Mouse (Mus musculus) hematopoietic multipotent progenitor cell, adult 10-12 weeks (in vitro differentiated cells): ENCODE measurements around the gene Afp. TPM values are rescaled to one million over a fixed set of nuclear protein-coding genes. Genes with fewer than 3 reads are reported as not detected.

Experiments
- polyA plus RNA-seq: library from polyadenylated mRNA; stranded (reverse); fragments of >175 nt; gene quantifications from 2 replicates; pipeline ENCODE4 v1.2.3, GENCODE M21; 2012; ENCODE audit warnings: low replicate concordance

Gene Afp
- polyA plus RNA-seq: 0.13 TPM in 1 of 2 replicates, not detected in the other

GRCm38 (mm10) chr5:90490518-90490917 is at the start of gene Afp:
Gene Afp, plus strand, starts transcription at chr5:90490737.

DNA sequence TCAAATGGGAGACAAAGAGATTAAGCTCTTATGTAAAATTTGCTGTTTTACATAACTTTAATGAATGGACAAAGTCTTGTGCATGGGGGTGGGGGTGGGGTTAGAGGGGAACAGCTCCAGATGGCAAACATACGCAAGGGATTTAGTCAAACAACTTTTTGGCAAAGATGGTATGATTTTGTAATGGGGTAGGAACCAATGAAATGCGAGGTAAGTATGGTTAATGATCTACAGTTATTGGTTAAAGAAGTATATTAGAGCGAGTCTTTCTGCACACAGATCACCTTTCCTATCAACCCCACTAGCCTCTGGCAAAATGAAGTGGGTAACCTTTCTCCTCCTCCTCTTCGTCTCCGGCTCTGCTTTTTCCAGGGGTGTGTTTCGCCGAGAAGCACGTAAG is 29.9 kb upstream of the Afp start, which contains the start of gene Alb:
TSS of gene Alb (plus strand) at position 279 of the 400 bp plus-strand sequence.

GRCm38 (mm10) chr5:90518356-90519100 is 28.0 kb downstream of the Afp start, which contains the start of gene Afm:
Gene Afm, plus strand, starts transcription at chr5:90518932.

Other genes starting within 250 kb of the Afp start
- gene Ankrd17, start 124.2 kb upstream of the Afp start, polyA plus RNA-seq: 9.2 and 22.1 TPM in 2 replicates
- gene Gm9958, start 123.5 kb upstream of the Afp start, polyA plus RNA-seq: 0.11 and 0.36 TPM in 2 replicates
- gene Alb, start 29.8 kb upstream of the Afp start, polyA plus RNA-seq: not detected in 2 replicates
- not detected in 2 replicates for gene Afm, start 28.2 kb downstream of the Afp start, polyA plus RNA-seq
- not detected in 2 replicates for gene 5830473C10Rik, start 70.4 kb downstream of the Afp start, polyA plus RNA-seq
- 0.33 and 0.45 TPM in 2 replicates for gene Rassf6, start 149.9 kb downstream of the Afp start, polyA plus RNA-seq